Mouse (Mus musculus) lung, postnatal 14 days (tissue): ENCODE data around the gene Zfand2a.

ENCODE experiments used
- DNase-seq: peaks from one replicate; pipeline ENCODE4 v3.0.0; 2021

Zfand2a gene

GRCm38 (mm10) chr5:139429818-139430341 is 54.5 kb downstream of the Zfand2a start:
- DNase-seq, result no peak

DNA sequence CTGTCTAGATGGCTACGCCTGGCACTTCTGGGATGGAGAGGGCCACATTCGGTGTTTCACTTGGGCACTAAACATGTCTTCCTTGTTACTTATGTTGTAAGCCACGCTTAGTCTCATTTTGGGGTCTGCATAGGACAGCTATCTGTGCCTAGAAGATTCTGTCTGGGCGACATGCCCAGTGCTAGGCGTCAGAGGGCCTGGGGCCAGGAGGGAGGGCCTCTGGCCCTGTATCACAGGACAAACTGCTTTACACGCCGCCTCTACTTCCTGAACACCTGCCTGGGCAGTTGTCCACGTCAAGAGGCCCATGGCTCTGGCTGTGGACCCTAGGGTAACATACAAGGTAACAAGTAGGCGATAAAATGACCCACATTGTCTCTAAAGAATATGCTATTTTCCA is 56.4 kb downstream of the Zfand2a start:
- peak; percentile 60 for DNase-seq

DNA sequence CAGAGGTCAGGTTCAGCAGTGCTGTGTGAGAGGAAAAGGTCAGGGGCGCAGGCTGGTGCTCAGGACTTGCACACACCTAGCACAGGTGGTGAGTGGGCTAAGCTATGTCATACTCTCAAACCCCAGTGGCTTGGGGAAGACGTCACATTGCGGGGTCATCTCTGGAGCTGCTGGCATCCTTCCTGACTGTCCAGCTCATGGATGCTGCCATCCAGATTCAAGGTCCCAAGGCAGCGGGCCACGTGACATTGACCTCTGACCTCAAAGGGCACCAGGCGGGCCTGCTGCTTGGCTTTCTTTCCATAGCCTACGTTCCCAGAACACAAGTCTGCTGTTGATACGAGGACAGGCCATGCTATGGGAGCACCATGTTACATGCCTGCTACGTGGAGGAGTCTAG is 57.3 kb downstream of the Zfand2a start:
- DNase-seq, result no peak

DNA sequence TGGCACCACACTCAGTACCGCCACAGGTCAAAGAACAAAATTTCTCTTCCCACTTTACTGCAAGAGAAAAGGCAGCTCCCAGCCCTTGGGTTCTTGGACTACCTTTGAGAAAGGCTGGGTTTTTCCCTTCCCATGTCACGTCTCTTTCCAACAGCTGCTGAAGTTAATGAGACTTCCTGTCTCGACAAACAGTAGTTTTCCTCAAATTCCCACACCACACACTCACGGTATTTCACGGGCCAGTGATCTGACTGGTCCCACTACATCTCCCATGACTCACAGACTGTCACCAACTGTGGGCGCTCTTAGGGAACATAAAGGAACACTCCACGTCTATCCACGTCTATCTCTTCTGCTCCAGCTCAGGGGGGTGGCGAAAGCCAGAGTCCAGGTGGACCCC is 59.2 kb downstream of the Zfand2a start:
- no peak for DNase-seq

DNA sequence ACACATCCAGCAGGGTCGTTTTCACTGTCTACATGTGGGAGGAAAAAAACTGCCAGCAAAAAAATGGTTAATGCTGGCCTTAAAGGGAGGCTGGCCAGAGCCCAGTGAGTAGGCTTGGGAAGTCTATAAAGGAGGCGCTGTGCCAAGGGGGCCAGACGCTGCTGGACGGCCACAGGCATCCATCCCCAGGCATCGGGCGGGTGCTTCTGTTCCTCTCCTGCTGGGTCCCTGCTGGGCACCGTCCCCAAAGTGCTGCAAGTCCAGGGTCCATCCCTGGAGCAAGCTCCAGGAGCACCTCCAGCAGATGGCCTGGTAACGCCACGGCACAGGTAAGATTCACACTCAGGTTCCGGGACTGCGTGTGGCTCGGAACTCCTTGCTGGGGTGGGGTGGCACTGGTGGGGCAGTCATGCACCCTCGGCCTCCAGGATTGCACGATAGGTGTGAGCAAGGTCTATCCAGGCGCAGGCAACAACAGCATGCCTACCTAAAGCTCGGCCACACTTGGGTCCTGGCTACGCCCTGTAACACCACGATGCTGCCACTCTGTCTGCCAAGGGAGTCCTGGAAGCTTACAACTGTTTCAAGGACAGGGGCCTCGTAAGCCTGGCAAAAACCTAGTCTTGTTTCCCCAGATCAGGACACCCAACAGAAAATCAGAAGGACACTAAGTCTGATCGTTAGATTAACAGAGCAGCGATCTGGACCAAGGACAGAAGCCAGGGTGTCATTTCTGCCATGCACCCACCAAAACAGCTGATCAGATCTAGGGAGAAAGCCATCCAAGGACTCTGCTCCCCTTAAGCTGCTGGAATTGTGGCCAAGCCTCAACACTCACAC is 61.1 kb downstream of the Zfand2a start, which contains the start of gene Gper1:
TSS of gene Gper1 (plus strand) at position 126 of the 840 bp plus-strand sequence.
- peak; percentile 55 for DNase-seq
